Mouse (Mus musculus) limb, embryonic 11.5 days (tissue): ENCODE data around the gene Palmd. TPM values are rescaled to one million over a fixed set of nuclear protein-coding genes. Genes with fewer than 3 reads are reported as not detected.

ENCODE experiments used
- ATAC-seq: fragments of 200-750 bp; cut with Nextera tagmentation; 2 replicates; pipeline ENCODE4 v1.8.0; 2017; ENCODE audit warnings: low read depth; ENCODE audit not compliant: insufficient number of reproducible peaks, low FRiP score, low TSS enrichment
- DNase-seq: peaks from one replicate; pipeline ENCODE4 v3.0.0-alpha.2; 2015; ENCODE audit warnings: low spot score
- H3K27ac ChIP-seq: fragments of 300-500 bp; sonication (generic); replicated peaks from 2 replicates; pipeline ENCODE4 v1.5.1; 2014; ENCODE audit warnings: low read depth, mild to moderate bottlenecking, low read length
- H3K27me3 ChIP-seq: fragments of 300-500 bp; sonication (generic); 2 replicates; pipeline ENCODE4 v1.6.1; 2014; ENCODE audit warnings: mild to moderate bottlenecking, low read length, mixed read lengths; ENCODE audit not compliant: control insufficient read depth, insufficient read depth
- H3K36me3 ChIP-seq: fragments of 300-500 bp; sonication (generic); 2 replicates; pipeline ENCODE4 v1.6.1; 2014; ENCODE audit warnings: mild to moderate bottlenecking, low read length, moderate library complexity, mixed read lengths; ENCODE audit not compliant: control insufficient read depth, insufficient read depth
- H3K4me1 ChIP-seq: fragments of 300-500 bp; sonication (generic); 2 replicates; pipeline ENCODE4 v1.6.1; 2014; ENCODE audit warnings: low read length, mixed read lengths; ENCODE audit not compliant: control insufficient read depth, insufficient read depth
- H3K4me2 ChIP-seq: fragments of 300-500 bp; sonication (generic); 2 replicates; pipeline ENCODE4 v1.6.1; 2014; ENCODE audit warnings: low read depth, mild to moderate bottlenecking, moderate library complexity; ENCODE audit not compliant: severe bottlenecking
- H3K4me3 ChIP-seq: fragments of 300-500 bp; sonication (generic); 2 replicates; pipeline ENCODE4 v1.5.1; 2014; ENCODE audit warnings: low read depth, low read length
- H3K9ac ChIP-seq: fragments of 300-500 bp; sonication (generic); 2 replicates; pipeline ENCODE4 v1.6.1; 2014; ENCODE audit warnings: mild to moderate bottlenecking, low read length
- H3K9me3 ChIP-seq: fragments of 300-500 bp; sonication (generic); 2 replicates; pipeline ENCODE4 v1.6.1; 2016; ENCODE audit warnings: low read length; ENCODE audit not compliant: control insufficient read depth
- WGBS: fragments of 180-500 bp; shearing (Covaris S2); extraction: QIAGEN DNeasy Blood & Tissue Kit; methylation state at CpG from one replicate; pipeline ENCODE4 v1.1.7; 2014; 5-methylcytosine and 5-hydroxymethylcytosine counted together
- polyA plus RNA-seq: library from polyadenylated mRNA; unstranded; fragments of >200 nt; fragmentation: Nextera tagmentation; extraction: Ambion mirVana; gene quantifications from 2 replicates; pipeline ENCODE4 v1.2.1, GENCODE M21; 2014

Gene Palmd
- polyA plus RNA-seq, 1 experiment from 2014 or later, result 2.4 TPM

- Histone ChIP-seq H3K4me1 (no peaks in the 10 kb centered on the region), H3K27ac (no peak overlapping the region), H3K4me2 (no peak overlapping the region), H3K9ac (no peak overlapping the region), H3K4me3 (no peak overlapping the region), H3K9me3 (no peaks in the 10 kb centered on the region), H3K27me3 (no peaks in the 10 kb centered on the region), H3K36me3 (no peaks in the 10 kb centered on the region)
- 81% methylated on average over 6 of the region's 6 CpGs for WGBS
- no peak for DNase-seq
- ATAC-seq, result no peak
Observed at GRCm38 (mm10) chr3:116966800-116967199, 2.0 kb downstream of the Palmd start.

- Histone ChIP-seq H3K9me3 (no peaks in the 10 kb centered on the region), H3K4me2 (no peak overlapping the region), H3K9ac (no peak overlapping the region), H3K4me1 (no peaks in the 10 kb centered on the region), H3K27ac (no peak overlapping the region), H3K27me3 (no peaks in the 10 kb centered on the region), H3K4me3 (no peak overlapping the region), H3K36me3 (no peaks in the 10 kb centered on the region)
- peak; percentile 48 for DNase-seq
- no peak; the same call in 1 of the 2 replicates for ATAC-seq
- 48% methylated on average over 4 of the region's 4 CpGs for WGBS
Observed at GRCm38 (mm10) chr3:116966225-116966624, 2.6 kb downstream of the Palmd start.

DNA sequence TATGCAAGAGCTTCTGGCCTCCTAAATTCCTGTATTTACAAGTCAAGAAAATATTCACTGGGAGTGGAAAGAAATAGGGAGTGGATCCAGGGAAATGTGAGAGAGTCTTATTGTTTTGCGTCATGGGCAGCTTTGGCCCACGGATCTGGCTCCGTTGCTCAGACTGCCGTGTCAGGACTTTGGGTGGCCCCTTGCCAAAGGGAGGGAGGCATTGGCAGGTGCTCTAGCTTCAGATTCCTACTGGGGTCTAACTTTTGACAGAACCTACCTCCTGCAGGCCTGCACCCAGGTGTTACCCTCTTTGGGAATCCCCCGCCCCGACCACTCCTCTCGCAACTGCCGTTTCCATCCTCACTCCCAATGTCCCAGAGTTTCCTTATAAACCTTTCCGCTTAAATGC, 4.4 kb downstream of the Palmd start:
- ATAC-seq, result no peak
- 91% methylated on average over 9 of the region's 9 CpGs for WGBS

GRCm38 (mm10) chr3:116963213-116963612, 5.6 kb downstream of the Palmd start:
- H3K4me3 ChIP-seq, result no peak overlapping the region
- H3K4me1 ChIP-seq, result no peaks in the 10 kb centered on the region
- H3K4me2 ChIP-seq, result no peak overlapping the region
- H3K36me3 ChIP-seq, result no peaks in the 10 kb centered on the region
- no peak overlapping the region for H3K27ac ChIP-seq
- WGBS, result 73% methylated on average over 4 of the region's 4 CpGs
- DNase-seq (no peak), ATAC-seq (no peak)
- H3K27me3 ChIP-seq, result no peaks in the 10 kb centered on the region
- H3K9me3 ChIP-seq, result no peaks in the 10 kb centered on the region
- H3K9ac ChIP-seq, result no peak overlapping the region

More for the DNA sequence above, 4.4 kb downstream of the Palmd start:
- no peak for DNase-seq
- H3K9me3 ChIP-seq, result no peaks in the 10 kb centered on the region
- no peaks in the 10 kb centered on the region for H3K36me3 ChIP-seq
- H3K27ac ChIP-seq, result no peak overlapping the region
- H3K9ac ChIP-seq, result no peak overlapping the region
- no peaks in the 10 kb centered on the region for H3K27me3 ChIP-seq
- no peaks in the 10 kb centered on the region for H3K4me1 ChIP-seq
- H3K4me2 ChIP-seq, result no peak overlapping the region
- no peak overlapping the region for H3K4me3 ChIP-seq

DNA sequence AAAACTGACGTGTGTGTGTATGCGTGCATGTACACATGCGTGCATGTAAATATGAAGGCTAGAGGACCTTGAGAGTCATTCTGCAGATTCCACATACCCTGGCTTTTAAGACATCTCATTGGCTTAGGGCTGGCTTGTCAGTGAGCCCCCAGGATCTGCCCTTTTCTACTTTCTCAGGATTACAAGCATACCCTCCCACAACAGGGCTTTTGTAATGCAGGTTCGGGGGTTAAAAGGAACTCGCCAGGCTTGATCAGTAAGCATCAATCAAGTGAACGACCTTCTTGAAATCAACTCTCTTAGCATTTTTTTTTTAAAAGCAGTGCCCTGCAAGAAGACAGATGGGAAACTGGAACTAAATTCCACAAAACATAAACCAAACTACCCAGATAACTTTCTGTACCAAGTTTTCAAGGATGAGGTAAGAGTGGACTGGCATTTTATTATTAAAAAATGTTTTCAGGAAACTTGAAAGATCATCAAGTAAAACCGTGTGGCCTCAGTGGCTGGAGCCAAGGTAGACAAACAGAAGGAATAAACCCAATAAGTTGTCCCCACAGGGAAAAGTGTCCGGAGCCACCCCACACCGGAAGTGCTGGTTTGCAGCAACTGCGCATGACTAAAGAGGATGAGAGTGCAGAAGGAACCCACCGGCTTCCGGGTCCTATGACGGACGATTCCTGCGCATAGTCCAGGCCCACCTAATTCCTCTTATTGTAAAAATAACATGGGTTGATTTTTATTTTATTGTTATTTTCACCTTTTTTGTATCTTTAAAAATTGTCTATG, 7.2 kb downstream of the Palmd start:
- H3K4me3 ChIP-seq, result no peak overlapping the region
- no peak overlapping the region for H3K4me2 ChIP-seq
- H3K4me1 ChIP-seq, result no peaks in the 10 kb centered on the region
- H3K36me3 ChIP-seq, result no peaks in the 10 kb centered on the region
- DNase-seq, result no peak
- 71% methylated on average over 15 of the region's 15 CpGs for WGBS
- ATAC-seq, result no peak
- no peak overlapping the region for H3K9ac ChIP-seq
- H3K27ac ChIP-seq, result no peak overlapping the region
- no peaks in the 10 kb centered on the region for H3K9me3 ChIP-seq
- no peaks in the 10 kb centered on the region for H3K27me3 ChIP-seq

DNA sequence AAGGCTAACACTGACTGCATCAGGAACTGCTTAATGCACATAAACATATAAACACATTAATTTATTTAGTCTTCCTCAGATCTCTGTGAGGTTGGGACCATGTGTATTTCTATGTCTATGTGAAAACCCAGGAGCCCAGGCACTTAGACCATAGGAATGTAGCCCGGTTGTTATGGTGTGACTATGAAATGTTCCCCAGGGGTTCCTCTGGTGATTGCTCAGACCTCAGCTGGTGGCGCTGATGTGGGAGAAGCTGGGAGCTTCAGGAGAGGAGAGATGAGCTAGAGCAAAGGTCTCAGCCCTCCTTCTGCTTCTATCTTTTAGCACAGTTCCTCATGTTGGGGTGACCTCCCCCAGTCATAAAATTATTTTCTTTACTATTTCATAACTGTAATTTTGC, 8.4 kb downstream of the Palmd start:
- no peak overlapping the region for H3K4me2 ChIP-seq
- H3K4me1 ChIP-seq, result no peaks in the 10 kb centered on the region
- no peaks in the 10 kb centered on the region for H3K36me3 ChIP-seq
- DNase-seq (no peak), ATAC-seq (no peak)
- no peak overlapping the region for H3K9ac ChIP-seq
- no peak overlapping the region for H3K27ac ChIP-seq
- H3K27me3 ChIP-seq, result no peaks in the 10 kb centered on the region
- no peaks in the 10 kb centered on the region for H3K9me3 ChIP-seq
- no peak overlapping the region for H3K4me3 ChIP-seq
- 75% methylated on average over 2 of the region's 2 CpGs for WGBS

- 72% methylated on average over 6 of the region's 6 CpGs for WGBS
- H3K27me3 ChIP-seq, result no peaks in the 10 kb centered on the region
- no peak overlapping the region for H3K9ac ChIP-seq
- ATAC-seq (no peak), DNase-seq (no peak)
- no peaks in the 10 kb centered on the region for H3K36me3 ChIP-seq
- no peaks in the 10 kb centered on the region for H3K4me1 ChIP-seq
- no peak overlapping the region for H3K4me2 ChIP-seq
- H3K9me3 ChIP-seq, result no peaks in the 10 kb centered on the region
- no peak overlapping the region for H3K27ac ChIP-seq
- no peak overlapping the region for H3K4me3 ChIP-seq
Observed at GRCm38 (mm10) chr3:116955061-116955460, 13.7 kb downstream of the Palmd start.

- Histone ChIP-seq H3K4me2 (no peak overlapping the region), H3K27me3 (no peaks in the 10 kb centered on the region), H3K4me1 (no peaks in the 10 kb centered on the region), H3K9me3 (no peaks in the 10 kb centered on the region), H3K4me3 (no peak overlapping the region), H3K36me3 (no peaks in the 10 kb centered on the region), H3K27ac (no peak overlapping the region), H3K9ac (no peak overlapping the region)
- WGBS, result 83% methylated on average over 6 of the region's 6 CpGs
- ATAC-seq, result no peak
- DNase-seq, result no peak
Observed at GRCm38 (mm10) chr3:116953366-116953765, 15.4 kb downstream of the Palmd start.
